Mouse (Mus musculus) intestine, embryonic 15.5 days (tissue): ENCODE data around the gene Fopnl. TPM values are rescaled to one million over a fixed set of nuclear protein-coding genes. Genes with fewer than 3 reads are reported as not detected.

Experiments used
- ATAC-seq: fragments of 200-750 bp; cut with Nextera tagmentation; 2 replicates; pipeline ENCODE4 v1.8.0; 2017; ENCODE audit warnings: moderate TSS enrichment, moderate library complexity
- H3K27ac ChIP-seq: fragments of 300-500 bp; sonication (generic); 2 replicates; pipeline ENCODE4 v1.5.1; 2015; ENCODE audit warnings: mild to moderate bottlenecking, inconsistent platforms
- H3K27me3 ChIP-seq: fragments of 300-500 bp; sonication (generic); replicated peaks from 2 replicates; pipeline ENCODE4 v1.6.1; 2015; ENCODE audit warnings: inconsistent platforms
- H3K36me3 ChIP-seq: fragments of 300-500 bp; sonication (generic); 2 replicates; pipeline ENCODE4 v1.6.1; 2015; ENCODE audit warnings: inconsistent platforms
- H3K4me1 ChIP-seq: fragments of 300-500 bp; sonication (generic); replicated peaks from 2 replicates; pipeline ENCODE4 v1.6.1; 2015; ENCODE audit warnings: inconsistent platforms
- H3K4me2 ChIP-seq: fragments of 300-500 bp; sonication (generic); replicated peaks from 2 replicates; pipeline ENCODE4 v1.6.1; 2015; ENCODE audit warnings: mild to moderate bottlenecking, inconsistent platforms
- H3K4me3 ChIP-seq: fragments of 300-500 bp; sonication (generic); replicated peaks from 2 replicates; pipeline ENCODE4 v1.5.1; 2015; ENCODE audit warnings: inconsistent platforms
- H3K9ac ChIP-seq: fragments of 300-500 bp; sonication (generic); 2 replicates; pipeline ENCODE4 v1.6.1; 2015; ENCODE audit warnings: inconsistent platforms
- H3K9me3 ChIP-seq: fragments of 300-500 bp; sonication (generic); 2 replicates; pipeline ENCODE4 v1.6.1; 2016; ENCODE audit warnings: inconsistent platforms
- WGBS: fragments of 180-500 bp; shearing (Covaris S2); methylation state at CpG from one replicate; pipeline ENCODE4 v1.1.7; 2015; 5-methylcytosine and 5-hydroxymethylcytosine counted together
- polyA plus RNA-seq: library from polyadenylated mRNA; unstranded; fragments of >200 nt; fragmentation: Nextera tagmentation; extraction: Ambion mirVana; gene quantifications from 2 replicates; pipeline ENCODE4 v1.2.1, GENCODE M21; 2015

The Fopnl gene
- polyA plus RNA-seq, 1 experiment from 2014 or later = 127 TPM

DNA sequence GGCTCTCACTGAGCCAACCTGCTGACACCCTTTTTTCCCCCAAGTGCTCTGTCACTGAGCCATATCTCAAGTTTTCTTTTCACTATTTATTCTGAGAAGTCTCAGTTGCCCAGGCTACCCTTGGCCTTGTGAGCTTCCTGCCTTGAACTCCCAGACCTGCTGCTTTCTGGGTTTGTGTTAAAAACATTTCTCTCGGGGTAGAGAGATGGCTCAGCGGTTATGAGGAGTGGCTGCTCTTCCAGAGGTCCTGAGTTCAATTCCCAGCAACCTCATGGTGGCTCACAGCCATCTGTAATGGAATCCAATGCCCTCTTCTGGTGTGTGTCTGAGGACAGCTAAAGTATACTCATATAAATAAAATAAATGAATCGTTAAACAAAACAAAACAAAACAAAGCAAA is 35.0 kb upstream of the Fopnl start:
- ATAC-seq = no peak
- H3K27me3 ChIP-seq = no peaks in the 10 kb centered on the region
- no peaks in the 10 kb centered on the region for H3K9me3 ChIP-seq
- no peak overlapping the region for H3K9ac ChIP-seq
- H3K4me3 ChIP-seq = no peak overlapping the region
- no peaks in the 10 kb centered on the region for H3K36me3 ChIP-seq
- H3K4me2 ChIP-seq = no peak overlapping the region
- 82% methylated on average over 3 of the region's 3 CpGs for WGBS
- no peak overlapping the region for H3K27ac ChIP-seq
- H3K4me1 ChIP-seq = no peaks in the 10 kb centered on the region

DNA sequence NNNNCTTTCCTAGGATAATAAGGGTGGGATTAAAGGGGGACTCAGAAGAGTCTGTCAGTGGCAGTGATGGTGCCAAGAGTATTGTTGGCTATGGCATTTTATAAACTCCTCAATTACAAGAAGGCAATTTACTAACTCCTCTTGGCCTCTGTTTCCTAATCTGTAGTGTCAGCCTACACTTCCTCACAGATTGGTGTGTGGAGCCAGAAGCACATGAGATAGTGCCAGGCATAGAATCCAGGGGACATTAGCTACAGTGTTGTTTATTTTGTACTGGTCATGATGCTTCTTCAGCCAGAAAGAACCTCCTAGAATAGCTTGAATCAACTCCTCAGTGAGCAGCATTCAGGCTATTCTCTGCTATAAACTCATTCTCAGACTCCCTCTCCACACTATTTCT is 34.4 kb upstream of the Fopnl start:
- no peak overlapping the region for H3K4me3 ChIP-seq
- H3K9ac ChIP-seq = no peak overlapping the region
- no peaks in the 10 kb centered on the region for H3K36me3 ChIP-seq
- H3K27ac ChIP-seq = no peak overlapping the region
- no peak overlapping the region for H3K4me2 ChIP-seq
- H3K9me3 ChIP-seq = no peaks in the 10 kb centered on the region
- H3K4me1 ChIP-seq = no peaks in the 10 kb centered on the region
- ATAC-seq = no peak
- no peaks in the 10 kb centered on the region for H3K27me3 ChIP-seq

DNA sequence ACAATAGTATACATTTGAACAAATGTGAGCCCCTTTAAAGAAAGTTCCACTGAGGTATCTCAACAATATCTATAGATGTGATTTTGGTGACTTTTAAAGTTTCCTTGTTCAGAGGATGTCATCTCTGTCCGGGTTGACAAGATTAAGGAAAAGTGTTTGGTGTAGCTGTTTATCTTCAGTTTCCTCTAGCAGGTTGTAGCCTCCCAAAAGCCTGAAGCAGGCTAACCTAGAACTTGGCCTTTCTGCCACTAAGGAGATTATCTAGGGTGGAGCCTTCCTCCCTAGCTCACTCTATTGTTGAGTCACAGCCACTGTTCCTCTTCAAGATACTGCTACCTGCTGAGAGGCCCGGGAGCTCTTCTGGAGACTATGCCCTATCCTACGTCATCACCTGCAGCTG is 27.8 kb upstream of the Fopnl start:
- no peak overlapping the region for H3K4me2 ChIP-seq
- no peaks in the 10 kb centered on the region for H3K9me3 ChIP-seq
- H3K27ac ChIP-seq = no peak overlapping the region
- no peaks in the 10 kb centered on the region for H3K36me3 ChIP-seq
- H3K4me3 ChIP-seq = no peak overlapping the region
- 71% methylated on average over 3 of the region's 3 CpGs for WGBS
- no peak overlapping the region for H3K9ac ChIP-seq
- ATAC-seq = no peak
- no peaks in the 10 kb centered on the region for H3K27me3 ChIP-seq
- no peaks in the 10 kb centered on the region for H3K4me1 ChIP-seq

DNA sequence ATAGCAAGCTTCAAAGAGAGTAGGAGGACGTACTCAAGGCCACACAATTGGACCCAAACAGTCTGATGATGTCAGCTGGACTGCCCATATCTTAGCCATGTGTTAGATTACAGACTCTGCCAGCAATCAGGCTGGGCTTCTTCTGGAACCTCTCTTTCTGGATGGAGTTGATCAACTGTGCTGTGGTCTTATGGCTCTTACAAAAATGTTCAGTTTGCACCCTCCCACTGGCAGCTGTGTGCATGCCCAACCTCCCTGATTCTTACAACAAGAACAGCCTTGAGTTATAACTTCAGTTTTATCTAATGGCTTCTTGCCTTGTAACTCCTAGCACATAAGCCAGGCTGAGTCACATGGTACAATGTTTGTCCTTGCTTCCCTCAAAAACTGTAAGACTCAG is 11.0 kb upstream of the Fopnl start:
- Histone ChIP-seq H3K4me3 (no peak overlapping the region), H3K4me2 (no peak overlapping the region), H3K4me1 (no peaks in the 10 kb centered on the region), H3K27me3 (no peaks in the 10 kb centered on the region), H3K36me3 (no peaks in the 10 kb centered on the region), H3K9me3 (no peaks in the 10 kb centered on the region), H3K27ac (no peak overlapping the region), H3K9ac (no peak overlapping the region)
- no peak for ATAC-seq
- WGBS = 52% methylated on average over 1 of the region's 1 CpGs

DNA sequence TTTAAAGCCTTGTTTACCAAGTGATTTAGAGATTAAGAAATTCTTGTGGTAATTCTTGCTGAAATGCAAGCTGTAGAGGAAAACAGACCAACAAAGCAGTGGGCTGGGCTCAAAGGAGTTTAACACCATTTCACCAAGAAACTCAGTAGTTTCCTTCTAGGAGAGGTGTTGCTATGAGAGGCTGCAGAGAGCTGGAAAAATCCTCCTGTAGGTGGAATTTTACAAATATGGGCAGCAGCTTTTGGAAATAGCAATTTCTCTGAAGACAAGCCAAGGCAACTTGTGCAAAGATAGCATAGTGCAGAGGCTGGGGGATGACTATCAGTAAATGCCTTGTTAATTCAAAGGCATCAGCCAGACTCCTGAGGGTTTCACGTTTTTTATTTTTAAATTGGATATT is 3.3 kb upstream of the Fopnl start:
- Histone ChIP-seq H3K4me1 (0 out of 2 replicates have a peak, but pooled peaks cover 6% of the 10 kb centered on the region), H3K36me3 (no peaks in the 10 kb centered on the region), H3K4me3 (no peak overlapping the region), H3K9me3 (no peaks in the 10 kb centered on the region), H3K27ac (no peak overlapping the region), H3K4me2 (no peak overlapping the region), H3K9ac (no peak overlapping the region), H3K27me3 (no peaks in the 10 kb centered on the region)
- ATAC-seq = no peak
- 46% methylated on average over 1 of the region's 1 CpGs for WGBS

DNA sequence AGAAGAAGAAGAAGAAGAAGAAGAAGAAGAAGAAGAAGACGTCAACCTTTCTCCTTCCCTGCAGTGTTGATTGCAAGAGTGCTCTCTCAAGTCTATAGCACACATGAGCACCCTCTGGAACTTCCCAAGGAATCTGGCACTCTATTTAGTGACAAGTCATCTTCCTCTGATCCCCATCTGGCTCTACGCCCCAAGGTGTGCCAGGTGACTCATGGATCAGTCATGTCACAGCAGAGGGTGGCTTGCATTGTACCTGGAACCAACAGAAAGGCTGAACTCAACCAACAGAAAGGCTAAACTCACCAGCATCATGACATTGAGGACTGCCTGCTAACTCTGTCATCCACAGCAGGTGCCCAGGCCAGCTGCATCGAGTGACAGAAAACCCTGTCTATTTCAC is 2.5 kb upstream of the Fopnl start:
- no peaks in the 10 kb centered on the region for H3K36me3 ChIP-seq
- H3K9ac ChIP-seq = no peak overlapping the region
- no peaks in the 10 kb centered on the region for H3K27me3 ChIP-seq
- no peaks in the 10 kb centered on the region for H3K9me3 ChIP-seq
- 87% methylated on average over 3 of the region's 3 CpGs for WGBS
- H3K4me2 ChIP-seq = no peak overlapping the region
- H3K4me3 ChIP-seq = no peak overlapping the region
- no peak for ATAC-seq
- H3K27ac ChIP-seq = no peak overlapping the region
- H3K4me1 ChIP-seq = 0 out of 2 replicates have a peak, but pooled peaks cover 6% of the 10 kb centered on the region

DNA sequence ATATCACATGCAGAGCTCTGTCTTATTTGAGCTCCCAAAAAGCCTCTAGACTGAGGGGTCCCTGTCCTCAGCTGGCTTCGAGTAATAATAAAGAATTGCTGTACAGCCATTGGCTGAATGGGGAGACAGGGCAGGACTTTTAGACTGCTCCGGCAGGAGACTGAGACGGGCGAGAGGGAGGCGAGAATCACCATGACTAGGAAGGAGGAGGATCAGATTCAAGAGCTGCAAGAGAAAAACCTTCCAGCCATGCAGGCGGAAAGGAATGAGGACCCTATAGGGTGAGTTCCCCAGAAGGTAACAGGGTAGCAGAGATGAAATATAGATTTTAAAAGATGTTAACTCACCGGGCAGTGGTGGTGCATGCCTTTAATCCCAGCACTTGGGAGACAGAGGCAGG is 4.3 kb downstream of the Fopnl start:
- H3K9me3 ChIP-seq = no peaks in the 10 kb centered on the region
- H3K4me3 ChIP-seq = no peak overlapping the region
- H3K4me2 ChIP-seq = no peak overlapping the region
- H3K36me3 ChIP-seq = peaks cover 8% of the 10 kb centered on the region; the same call in 1 of the 2 replicates
- H3K27me3 ChIP-seq = no peaks in the 10 kb centered on the region
- 0 out of 2 replicates have a peak, but pooled peaks cover 6% of the 10 kb centered on the region for H3K4me1 ChIP-seq
- no peak overlapping the region for H3K9ac ChIP-seq
- no peak for ATAC-seq
- WGBS = 91% methylated on average over 7 of the region's 7 CpGs
- H3K27ac ChIP-seq = no peak overlapping the region

DNA sequence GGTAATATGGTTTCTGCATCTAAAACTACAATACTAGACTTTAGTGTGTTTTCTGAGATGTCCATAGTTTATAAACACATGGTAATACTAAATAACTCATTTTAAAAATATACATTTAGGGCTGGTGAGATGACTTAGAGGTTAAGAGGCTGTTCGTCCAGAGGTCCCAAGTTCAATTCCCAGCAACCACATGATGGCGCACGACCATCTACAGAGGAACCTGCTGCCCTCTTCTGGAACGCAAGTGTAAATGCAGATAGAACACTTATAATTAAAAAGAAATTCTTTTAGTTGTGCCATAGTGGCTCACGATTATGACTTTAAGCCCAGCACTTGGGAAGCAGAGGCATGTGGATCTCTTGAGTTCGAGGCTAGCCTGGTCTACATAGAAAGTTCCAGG is 5.8 kb downstream of the Fopnl start:
- WGBS = 60% methylated on average over 6 of the region's 6 CpGs

DNA sequence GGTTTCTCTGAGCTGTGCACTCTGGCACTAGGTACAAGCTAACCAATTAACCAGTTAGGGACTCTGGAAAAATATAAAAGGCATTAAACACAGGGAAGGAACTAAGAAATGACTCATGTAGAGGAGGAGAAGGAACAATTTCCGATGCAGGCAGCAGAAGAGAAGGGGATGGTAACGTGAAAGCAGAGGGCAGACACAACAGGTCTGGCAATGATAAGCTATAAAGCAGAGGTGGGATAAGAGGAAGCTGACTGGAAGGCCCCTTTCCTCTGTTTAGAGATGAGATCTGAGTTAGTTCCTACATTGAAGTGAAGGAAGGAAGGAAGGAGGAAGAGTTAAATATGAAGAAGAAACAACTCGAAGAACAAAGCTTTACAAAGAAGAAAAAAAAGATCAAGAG is 7.4 kb downstream of the Fopnl start:
- H3K9me3 ChIP-seq = no peaks in the 10 kb centered on the region
- ATAC-seq = no peak
- H3K27ac ChIP-seq = no peak overlapping the region
- H3K9ac ChIP-seq = no peak overlapping the region
- H3K4me3 ChIP-seq = no peak overlapping the region
- H3K27me3 ChIP-seq = no peaks in the 10 kb centered on the region
- peaks cover 8% of the 10 kb centered on the region; the same call in 1 of the 2 replicates for H3K36me3 ChIP-seq
- no peak overlapping the region for H3K4me2 ChIP-seq
- 84% methylated on average over 3 of the region's 3 CpGs for WGBS
- H3K4me1 ChIP-seq = no peaks in the 10 kb centered on the region

More for the DNA sequence above, 5.8 kb downstream of the Fopnl start:
- no peak overlapping the region for H3K4me3 ChIP-seq
- H3K4me1 ChIP-seq = 0 out of 2 replicates have a peak, but pooled peaks cover 6% of the 10 kb centered on the region
- no peaks in the 10 kb centered on the region for H3K9me3 ChIP-seq
- H3K27me3 ChIP-seq = no peaks in the 10 kb centered on the region
- no peak overlapping the region for H3K27ac ChIP-seq
- no peak overlapping the region for H3K4me2 ChIP-seq
- peaks cover 8% of the 10 kb centered on the region; the same call in 1 of the 2 replicates for H3K36me3 ChIP-seq
- ATAC-seq = no peak
- no peak overlapping the region for H3K9ac ChIP-seq

DNA sequence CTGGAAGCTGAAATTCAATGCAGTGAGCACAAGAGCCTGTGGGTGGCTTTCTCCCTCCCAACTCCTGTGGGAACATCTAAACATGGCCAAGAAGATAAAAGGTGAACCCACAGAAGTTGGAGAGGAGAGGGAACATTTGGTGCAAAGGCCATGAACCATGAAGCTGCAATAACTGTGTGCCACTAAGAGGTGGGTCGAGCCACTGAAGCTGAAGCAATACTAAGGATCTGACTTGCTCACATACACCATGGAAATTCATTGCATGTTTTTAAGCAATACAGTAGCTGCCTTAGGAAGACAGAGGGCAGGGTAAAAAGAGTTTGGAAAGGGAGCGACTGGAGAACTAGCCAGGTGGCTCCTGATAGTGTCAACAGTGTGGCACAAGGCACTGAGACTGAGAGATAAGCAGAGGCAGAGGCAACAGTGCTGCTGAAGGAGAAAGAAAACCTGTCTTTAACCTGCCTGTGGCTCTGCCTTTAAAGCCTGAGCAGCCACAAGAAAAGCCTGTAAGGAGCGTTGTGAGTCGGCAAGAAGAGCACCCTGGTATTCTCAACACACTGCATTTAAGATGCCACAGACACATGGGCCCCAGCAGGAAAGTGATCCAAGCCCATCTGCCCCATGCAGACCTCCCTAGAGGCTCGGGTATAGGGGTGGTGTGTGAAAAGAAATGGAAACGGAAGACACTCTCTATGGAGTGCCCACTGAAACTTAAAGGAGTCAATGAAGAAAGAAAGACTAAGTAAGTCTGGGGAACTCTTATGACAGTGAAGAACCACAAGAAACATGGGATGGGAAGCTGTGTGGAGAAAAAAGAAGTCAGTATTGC is 8.7 kb downstream of the Fopnl start:
- 0 out of 2 replicates have a peak, but pooled peaks cover 2% of the 10 kb centered on the region for H3K4me1 ChIP-seq
- no peaks in the 10 kb centered on the region for H3K27me3 ChIP-seq
- no peaks in the 10 kb centered on the region for H3K9me3 ChIP-seq
- no peak overlapping the region for H3K27ac ChIP-seq
- WGBS = 90% methylated on average over 6 of the region's 6 CpGs
- no peak overlapping the region for H3K4me2 ChIP-seq
- H3K36me3 ChIP-seq = peaks cover 8% of the 10 kb centered on the region; the same call in 1 of the 2 replicates
- H3K9ac ChIP-seq = no peak overlapping the region
- no peak overlapping the region for H3K4me3 ChIP-seq
- ATAC-seq = peak; percentile 48; the same call in 1 of the 2 replicates

DNA sequence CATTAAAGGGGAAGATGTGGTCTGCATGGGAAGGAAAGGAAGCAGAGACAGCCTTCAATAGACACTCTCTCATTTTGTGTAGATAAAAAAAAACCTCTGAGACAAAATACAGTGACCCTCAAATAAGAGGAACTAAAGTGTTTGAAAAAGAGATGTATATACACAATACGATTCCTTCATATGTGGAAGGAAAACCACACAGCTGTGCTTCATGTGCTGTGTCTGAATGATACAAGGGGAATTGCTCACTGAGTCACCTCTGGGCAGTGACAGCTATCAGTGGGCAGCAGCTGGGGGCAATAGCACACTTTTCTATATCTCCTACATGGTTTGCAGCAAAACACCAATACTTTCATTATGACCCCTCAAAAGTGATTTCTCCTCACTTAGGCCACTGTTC is 9.8 kb downstream of the Fopnl start:
- 92% methylated on average over 1 of the region's 1 CpGs for WGBS
- H3K27ac ChIP-seq = no peak overlapping the region
- no peak overlapping the region for H3K4me3 ChIP-seq
- no peak overlapping the region for H3K4me2 ChIP-seq
- ATAC-seq = no peak
- H3K4me1 ChIP-seq = 0 out of 2 replicates have a peak, but pooled peaks cover 2% of the 10 kb centered on the region
- peaks cover 11% of the 10 kb centered on the region; the same call in 1 of the 2 replicates for H3K36me3 ChIP-seq
- no peak overlapping the region for H3K9ac ChIP-seq
- H3K9me3 ChIP-seq = no peaks in the 10 kb centered on the region
- H3K27me3 ChIP-seq = no peaks in the 10 kb centered on the region

DNA sequence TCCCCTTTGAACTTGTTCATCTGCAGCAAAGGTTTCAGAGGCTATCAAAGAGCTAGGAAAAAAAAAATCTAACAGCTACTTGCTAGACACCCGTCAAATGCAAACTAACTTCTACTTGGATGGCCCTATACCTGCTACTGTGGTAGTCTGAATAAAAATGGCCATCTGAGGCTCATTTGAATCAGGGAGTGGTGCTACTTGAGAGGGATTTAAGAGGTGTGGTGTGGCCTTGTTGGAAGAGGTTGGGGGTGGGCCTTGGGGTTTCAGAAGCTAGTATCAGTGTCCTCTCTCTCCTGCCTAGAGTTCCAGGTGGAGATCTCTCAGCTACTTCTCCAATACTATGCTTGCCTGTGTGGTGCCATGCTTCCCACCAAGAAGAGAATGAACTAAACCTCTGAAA is 10.8 kb downstream of the Fopnl start:
- Histone ChIP-seq H3K9me3 (no peaks in the 10 kb centered on the region), H3K9ac (no peak overlapping the region), H3K36me3 (peaks cover 11% of the 10 kb centered on the region; the same call in 1 of the 2 replicates), H3K27me3 (no peaks in the 10 kb centered on the region), H3K4me3 (no peak overlapping the region), H3K4me1 (0 out of 2 replicates have a peak, but pooled peaks cover 2% of the 10 kb centered on the region), H3K27ac (no peak overlapping the region), H3K4me2 (no peak overlapping the region)
- ATAC-seq = no peak
- 95% methylated on average over 1 of the region's 1 CpGs for WGBS

DNA sequence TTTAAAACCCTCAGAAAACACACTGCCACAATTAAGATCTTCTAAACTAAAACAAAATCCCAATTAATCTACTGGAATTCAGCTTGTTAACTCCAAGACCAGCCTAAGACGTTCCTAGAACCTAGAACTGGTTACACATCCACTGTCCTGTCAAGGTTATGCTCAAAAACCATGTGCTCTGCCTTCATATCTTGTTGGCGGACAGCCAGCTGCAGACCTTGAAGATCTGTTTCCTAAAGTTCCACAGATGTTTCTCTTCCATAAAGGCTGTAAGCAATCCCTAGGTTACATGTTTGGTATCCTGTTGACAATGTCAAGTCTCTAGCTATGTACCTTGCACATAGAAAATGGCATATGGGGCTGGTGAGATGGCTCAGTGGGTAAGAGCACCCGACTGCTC is 12.4 kb downstream of the Fopnl start:
- H3K36me3 ChIP-seq = peaks cover 12% of the 10 kb centered on the region; the same call in 1 of the 2 replicates
- H3K9ac ChIP-seq = no peak overlapping the region
- ATAC-seq = no peak
- 77% methylated on average over 3 of the region's 3 CpGs for WGBS
- H3K4me2 ChIP-seq = no peak overlapping the region
- H3K4me3 ChIP-seq = no peak overlapping the region
- H3K27me3 ChIP-seq = no peaks in the 10 kb centered on the region
- H3K9me3 ChIP-seq = no peaks in the 10 kb centered on the region
- 0 out of 2 replicates have a peak, but pooled peaks cover 2% of the 10 kb centered on the region for H3K4me1 ChIP-seq
- H3K27ac ChIP-seq = no peak overlapping the region
